Mouse (Mus musculus) CH12.LX (cell line): ENCODE results near the gene Klk8.

Experiments
- CTCF ChIP-seq, 2 experiments: IDR thresholded peaks in 1 of 2; conservative IDR thresholded peaks in 1 of 2; 2 replicates each; pipeline ENCODE4 v1.5.1; 2011 to 2012; ENCODE audit warnings: low read depth in 2 of 2, low read length in 2 of 2, improper control_type of control experiment in 1 of 2, inconsistent platforms in 1 of 2, mild to moderate bottlenecking in 1 of 2, moderate library complexity in 1 of 2
- EP300 ChIP-seq: IDR thresholded peaks from 2 replicates; pipeline ENCODE4 v1.6.1; 2011; ENCODE audit warnings: low read length, improper control_type of control experiment
- MAX ChIP-seq: IDR thresholded peaks from 2 replicates; pipeline ENCODE4 v1.6.1; 2011; ENCODE audit warnings: low read length, improper control_type of control experiment
- MYC ChIP-seq: IDR thresholded peaks from 2 replicates; pipeline ENCODE4 v1.6.1; 2011; ENCODE audit warnings: low read depth, mild to moderate bottlenecking, improper control_type of control experiment, low read length
- NELFE ChIP-seq: IDR thresholded peaks from 2 replicates; pipeline ENCODE4 v1.6.1; 2011; ENCODE audit warnings: low read depth, low read length, improper control_type of control experiment
- POLR2A ChIP-seq: IDR thresholded peaks from 2 replicates; pipeline ENCODE4 v1.6.1; 2011; ENCODE audit warnings: low read depth, mild to moderate bottlenecking, improper control_type of control experiment, low read length
- TCF12 ChIP-seq: IDR thresholded peaks from 2 replicates; pipeline ENCODE4 v1.6.1; 2014; ENCODE audit warnings: low read depth, mild to moderate bottlenecking, inconsistent platforms, low read length, improper control_type of control experiment

- TF ChIP-seq EP300 (no peak), TCF12 (no peak), NELFE (no peak), POLR2A (no peak), CTCF (conservative IDR thresholded peaks at IDR 0.05 in 1 of 2, IDR thresholded peaks at IDR 0.05 in 1 of 2; ENCODE audit: low read depth in 2 of 2, low read length in 2 of 2) (peak in 1 of 2 experiments; percentile 54; a peak in 2 of 4 replicates), MYC (no peak), MAX (no peak)
Measured at GRCm38 (mm10) chr7:43789295-43789694, 8.1 kb upstream of the Klk8 start.
